Mouse (Mus musculus) embryonic facial prominence, embryonic 14.5 days (tissue): ENCODE results near the gene Nek10. TPM values are rescaled to one million over a fixed set of nuclear protein-coding genes. Genes with fewer than 3 reads are reported as not detected.
"Not testable (repeated sequence)": the region's sequence is repeated elsewhere in the genome, so short reads cannot be mapped to it uniquely, and the experiment has no call there.

Experiments
- ATAC-seq: fragments of 200-750 bp; cut with Nextera tagmentation; 2 replicates; pipeline ENCODE4 v1.8.0; 2017; ENCODE audit warnings: low read depth, moderate number of reproducible peaks, moderate TSS enrichment
- DNase-seq: peaks from one replicate; pipeline ENCODE4 v3.0.0-alpha.2; 2015; ENCODE audit warnings: low spot score
- H3K27ac ChIP-seq: fragments of 300-500 bp; sonication (generic); replicated peaks from 2 replicates; pipeline ENCODE4 v1.5.1; 2014; ENCODE audit warnings: low read depth, mild to moderate bottlenecking, low read length, moderate library complexity
- H3K27me3 ChIP-seq: fragments of 300-500 bp; sonication (generic); replicated peaks from 2 replicates; pipeline ENCODE4 v1.6.1; 2014; ENCODE audit warnings: low read length; ENCODE audit not compliant: control insufficient read depth, insufficient read depth
- H3K36me3 ChIP-seq: fragments of 300-500 bp; sonication (generic); 2 replicates; pipeline ENCODE4 v1.6.1; 2014; ENCODE audit warnings: low read length, mixed read lengths; ENCODE audit not compliant: control insufficient read depth, insufficient read depth
- H3K4me1 ChIP-seq: fragments of 300-500 bp; sonication (generic); 2 replicates; pipeline ENCODE4 v1.6.1; 2014; ENCODE audit warnings: antibody characterized with exemption, low read length; ENCODE audit not compliant: control insufficient read depth, insufficient read depth
- H3K4me2 ChIP-seq: fragments of 300-500 bp; sonication (generic); 2 replicates; pipeline ENCODE4 v1.6.1; 2014; ENCODE audit warnings: low read depth, mild to moderate bottlenecking, low read length, moderate library complexity, mixed read lengths
- H3K4me3 ChIP-seq: fragments of 300-500 bp; sonication (generic); 2 replicates; pipeline ENCODE4 v1.5.1; 2014; ENCODE audit warnings: low read depth, mild to moderate bottlenecking, low read length
- H3K9ac ChIP-seq: fragments of 300-500 bp; sonication (generic); 2 replicates; pipeline ENCODE4 v1.6.1; 2014; ENCODE audit warnings: low read depth, mild to moderate bottlenecking, low read length, moderate library complexity, mixed read lengths
- H3K9me3 ChIP-seq: fragments of 300-500 bp; sonication (generic); 2 replicates; pipeline ENCODE4 v1.6.1; 2016; ENCODE audit warnings: low read length; ENCODE audit not compliant: control insufficient read depth
- WGBS: fragments of 180-500 bp; shearing (Covaris S2); extraction: QIAGEN DNeasy Blood & Tissue Kit; methylation state at CpG from one replicate; pipeline ENCODE4 v1.1.7; 2014; 5-methylcytosine and 5-hydroxymethylcytosine counted together
- polyA plus RNA-seq: library from polyadenylated mRNA; unstranded; fragments of >200 nt; fragmentation: Nextera tagmentation; extraction: Ambion mirVana; gene quantifications from 2 replicates; pipeline ENCODE4 v1.2.1, GENCODE M21; 2014

Nek10 gene
- polyA plus RNA-seq, 1 experiment from 2014 or later = 0.58 TPM

DNA sequence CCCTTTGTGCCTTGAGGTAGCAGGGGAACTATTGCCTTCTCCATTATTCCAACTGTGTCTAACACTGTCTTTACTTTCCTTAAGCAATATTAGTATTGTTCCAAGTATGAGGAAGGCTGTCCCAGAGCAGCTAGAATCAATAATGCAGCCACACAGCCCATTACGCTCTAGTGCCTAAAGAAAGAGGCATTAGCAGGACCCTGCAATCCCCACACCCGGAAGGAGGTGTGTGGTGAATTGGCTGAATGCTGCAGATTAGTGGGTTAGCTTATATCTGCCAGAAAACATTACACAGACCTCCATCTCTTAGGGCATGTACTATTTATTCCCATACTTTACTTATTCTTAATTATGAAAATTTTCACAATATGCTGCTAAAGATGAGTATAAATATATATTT, 145.8 kb downstream of the Nek10 start:
- no peak; the same call in 1 of the 2 replicates for ATAC-seq
- Histone ChIP-seq H3K4me2 (no peak overlapping the region), H3K9me3 (no peaks in the 10 kb centered on the region), H3K4me3 (no peak overlapping the region), H3K27me3 (no peaks in the 10 kb centered on the region), H3K36me3 (no peaks in the 10 kb centered on the region), H3K27ac (no peak overlapping the region), H3K4me1 (no peaks in the 10 kb centered on the region), H3K9ac (no peak overlapping the region)
- DNase-seq = peak; percentile 5
- WGBS = 92% methylated on average over 2 of the region's 2 CpGs

DNA sequence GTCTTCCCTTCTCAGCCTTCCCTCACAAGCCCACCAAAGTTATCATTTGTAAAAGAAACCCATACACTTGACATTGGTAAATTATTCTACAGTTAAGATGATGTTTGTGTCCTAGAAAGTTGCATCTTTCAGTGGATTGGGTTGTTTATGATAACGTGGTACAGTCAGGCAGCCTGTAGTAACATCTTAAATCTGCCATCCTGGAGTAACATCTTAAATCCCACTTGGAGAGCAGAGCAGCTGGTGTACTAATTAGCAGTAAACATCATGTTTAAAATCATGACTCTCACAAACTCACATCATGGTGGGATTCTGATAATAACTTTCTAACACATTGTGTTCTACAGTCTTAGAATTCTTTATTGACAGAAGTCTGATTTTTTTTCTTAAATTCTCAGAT, 148.6 kb downstream of the Nek10 start:
- Histone ChIP-seq H3K4me3 (no peak overlapping the region), H3K9ac (no peak overlapping the region), H3K36me3 (no peaks in the 10 kb centered on the region), H3K4me2 (no peak overlapping the region), H3K4me1 (no peaks in the 10 kb centered on the region), H3K27ac (no peak overlapping the region), H3K27me3 (no peaks in the 10 kb centered on the region), H3K9me3 (no peaks in the 10 kb centered on the region)
- DNase-seq (no peak), ATAC-seq (no peak)
- WGBS = 69% methylated on average over 1 of the region's 1 CpGs

DNA sequence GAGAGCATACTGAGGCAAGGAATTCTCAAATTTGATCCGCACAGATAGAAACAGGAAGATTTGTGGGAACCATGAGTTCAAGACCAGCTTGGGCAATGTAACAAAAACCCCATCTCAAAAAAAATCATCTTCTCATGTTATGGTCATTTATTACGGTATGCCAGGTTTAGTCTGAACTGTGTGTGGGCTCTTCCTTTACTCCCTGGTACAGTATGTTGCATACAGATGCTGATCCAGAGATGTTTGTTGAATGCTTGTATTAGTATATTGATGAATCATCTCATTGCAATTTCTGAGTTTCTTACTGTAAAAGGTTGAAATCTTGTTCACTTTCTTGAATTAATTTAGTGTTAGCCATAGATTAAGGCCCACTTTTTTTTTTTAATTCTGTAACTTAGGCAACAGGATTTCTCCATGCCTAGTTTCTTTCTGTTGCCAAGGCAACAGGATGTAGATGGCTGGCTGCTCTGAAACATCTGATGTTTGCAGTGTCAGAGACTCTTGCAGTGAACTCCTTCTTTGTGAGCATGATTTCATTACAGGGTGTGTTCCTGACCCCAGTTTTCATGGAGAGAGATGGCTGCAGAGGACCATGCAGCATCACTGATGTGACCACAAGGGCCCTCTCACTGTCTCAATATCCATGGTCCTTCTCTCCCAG, 156.7 kb downstream of the Nek10 start:
- H3K27me3 ChIP-seq = no peaks in the 10 kb centered on the region
- H3K9ac ChIP-seq = no peak overlapping the region
- H3K27ac ChIP-seq = no peak overlapping the region
- H3K4me1 ChIP-seq = no peaks in the 10 kb centered on the region
- no peak overlapping the region for H3K4me2 ChIP-seq
- no peaks in the 10 kb centered on the region for H3K36me3 ChIP-seq
- DNase-seq (no peak), ATAC-seq (no peak)
- no peak overlapping the region for H3K4me3 ChIP-seq
- WGBS = 84% methylated on average over 2 of the region's 2 CpGs
- H3K9me3 ChIP-seq = no peaks in the 10 kb centered on the region

DNA sequence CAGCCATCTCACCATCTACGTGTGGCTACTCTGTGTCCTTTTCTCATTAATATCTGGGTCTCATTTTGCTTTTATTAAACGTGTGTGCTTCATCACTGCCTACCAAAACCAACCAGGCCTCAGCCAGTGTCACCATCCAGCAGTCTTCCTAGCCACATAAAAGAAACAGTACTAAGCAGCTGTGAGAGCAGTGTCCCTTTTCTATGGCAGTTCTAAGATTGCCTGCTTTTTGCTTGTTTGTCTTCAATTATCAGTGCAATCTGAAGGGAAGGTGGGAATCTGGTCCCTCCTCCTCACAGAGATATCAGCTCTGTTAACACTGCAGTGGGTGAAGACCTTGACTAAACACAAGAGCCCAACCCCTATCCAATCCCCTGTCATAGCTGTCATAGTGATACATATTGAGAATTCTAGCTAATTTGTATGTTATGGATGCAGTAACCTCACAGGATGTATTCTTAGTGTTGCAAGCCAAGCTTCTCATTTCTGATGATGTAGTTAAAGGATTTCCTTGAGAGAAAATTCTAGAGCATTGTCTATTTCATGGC, 157.3 kb downstream of the Nek10 start:
- H3K9ac ChIP-seq = no peak overlapping the region
- H3K27ac ChIP-seq = no peak overlapping the region
- H3K9me3 ChIP-seq = no peaks in the 10 kb centered on the region
- H3K4me2 ChIP-seq = no peak overlapping the region
- DNase-seq (no peak), ATAC-seq (no peak)
- H3K27me3 ChIP-seq = no peaks in the 10 kb centered on the region
- no peak overlapping the region for H3K4me3 ChIP-seq
- H3K4me1 ChIP-seq = no peaks in the 10 kb centered on the region
- WGBS = 60% methylated on average over 2 of the region's 2 CpGs
- H3K36me3 ChIP-seq = no peaks in the 10 kb centered on the region

DNA sequence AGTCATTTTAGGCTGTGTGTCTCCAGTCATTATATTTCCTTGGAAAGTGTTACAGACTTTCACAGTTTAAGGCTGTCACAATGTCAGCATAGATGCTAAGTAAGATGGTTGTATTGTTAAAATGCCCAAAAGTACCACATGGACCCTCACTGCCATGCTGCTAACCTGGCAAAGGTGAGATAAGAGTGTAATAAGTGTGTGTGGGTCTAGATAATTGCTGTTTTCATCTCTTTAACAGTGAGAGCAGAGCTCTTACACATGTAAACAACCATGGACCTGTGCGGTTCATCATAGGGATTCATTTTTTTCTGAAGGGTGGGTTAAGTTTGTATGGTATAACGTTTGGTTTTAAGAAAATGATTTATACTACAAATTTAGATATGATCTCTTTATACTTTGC, 167.4 kb downstream of the Nek10 start:
- H3K27me3 ChIP-seq = no peaks in the 10 kb centered on the region
- no peak overlapping the region for H3K4me2 ChIP-seq
- WGBS = 71% methylated on average over 2 of the region's 2 CpGs

DNA sequence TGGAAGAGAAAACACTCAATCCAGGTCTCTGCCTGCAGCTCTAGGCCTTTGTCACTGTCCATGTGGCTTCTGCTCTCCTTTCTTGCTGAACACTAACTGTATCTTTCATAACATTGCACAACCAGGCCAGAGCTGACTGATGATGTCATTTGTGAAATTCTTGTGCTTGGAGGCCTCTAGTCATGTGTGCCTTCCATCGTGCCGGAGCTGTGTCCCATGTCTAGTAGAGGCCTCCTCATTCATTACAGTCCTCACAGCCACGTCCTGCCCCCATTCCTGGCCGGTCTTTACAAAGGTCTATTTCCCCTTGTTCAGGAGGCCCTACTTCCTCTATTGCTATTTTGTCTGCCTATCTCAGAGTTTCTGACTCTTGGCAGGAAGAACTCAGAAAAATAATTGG, 167.8 kb downstream of the Nek10 start:
- no peak overlapping the region for H3K9ac ChIP-seq
- no peak overlapping the region for H3K4me3 ChIP-seq
- 63% methylated on average over 4 of the region's 4 CpGs for WGBS
- no peaks in the 10 kb centered on the region for H3K4me1 ChIP-seq
- no peaks in the 10 kb centered on the region for H3K27me3 ChIP-seq
- H3K36me3 ChIP-seq = no peaks in the 10 kb centered on the region
- H3K27ac ChIP-seq = no peak overlapping the region
- H3K4me2 ChIP-seq = no peak overlapping the region
- H3K9me3 ChIP-seq = no peaks in the 10 kb centered on the region
- DNase-seq = no peak
- no peak for ATAC-seq

More for the DNA sequence above, 167.4 kb downstream of the Nek10 start:
- ATAC-seq = no peak
- Histone ChIP-seq H3K4me1 (no peaks in the 10 kb centered on the region), H3K9ac (no peak overlapping the region), H3K36me3 (no peaks in the 10 kb centered on the region), H3K9me3 (no peaks in the 10 kb centered on the region), H3K4me3 (no peak overlapping the region), H3K27ac (no peak overlapping the region)
- DNase-seq = no peak

DNA sequence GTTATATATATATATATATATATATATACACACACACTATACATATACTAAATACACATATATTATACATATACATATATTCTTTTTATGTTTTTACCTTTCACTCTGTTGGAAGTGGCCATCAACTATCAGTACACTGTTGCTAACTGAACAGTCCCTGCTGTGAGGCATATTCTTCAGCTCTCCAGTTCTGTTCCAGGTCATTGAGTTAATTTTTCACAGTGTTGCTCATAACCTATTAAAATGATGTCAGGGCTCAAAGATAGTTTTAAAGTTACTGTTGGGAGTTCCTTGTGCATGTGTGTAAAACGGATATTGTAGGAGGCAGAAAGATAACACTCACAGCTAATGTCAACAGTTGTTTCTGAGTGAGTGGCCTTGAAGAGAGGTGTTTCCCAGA, 170.9 kb downstream of the Nek10 start:
- no peak overlapping the region for H3K4me2 ChIP-seq
- WGBS = 64% methylated on average over 1 of the region's 1 CpGs
- no peak overlapping the region for H3K9ac ChIP-seq
- DNase-seq (no peak), ATAC-seq (no peak)
- no peaks in the 10 kb centered on the region for H3K9me3 ChIP-seq
- H3K36me3 ChIP-seq = no peaks in the 10 kb centered on the region
- H3K4me3 ChIP-seq = no peak overlapping the region
- H3K4me1 ChIP-seq = no peaks in the 10 kb centered on the region
- no peak overlapping the region for H3K27ac ChIP-seq
- H3K27me3 ChIP-seq = no peaks in the 10 kb centered on the region

DNA sequence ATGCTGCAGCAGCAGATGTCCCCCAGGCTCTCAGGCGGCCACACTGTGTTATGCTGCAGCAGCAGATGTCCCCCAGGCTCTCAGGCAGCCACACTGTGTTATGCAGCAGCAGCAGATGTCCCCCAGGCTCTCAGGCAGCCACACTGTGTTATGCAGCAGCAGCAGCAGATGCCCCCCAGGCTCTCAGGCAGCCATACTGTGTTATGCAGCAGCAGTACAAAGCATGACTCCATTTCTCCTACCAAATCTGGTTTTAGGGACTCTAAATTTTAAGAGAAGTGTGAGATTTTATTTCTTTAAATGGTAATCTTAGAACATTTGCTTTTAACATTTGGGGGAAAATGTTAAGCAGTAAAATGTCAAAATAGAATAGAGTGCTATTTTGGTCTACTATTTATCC, 180.9 kb downstream of the Nek10 start:
- H3K9ac ChIP-seq, DNase-seq, ATAC-seq, H3K9me3 ChIP-seq, H3K4me1 ChIP-seq, H3K4me2 ChIP-seq, H3K27ac ChIP-seq, H3K36me3 ChIP-seq, H3K27me3 ChIP-seq, H3K4me3 ChIP-seq: not testable (repeated sequence)
- 17% methylated on average over 1 of the region's 1 CpGs for WGBS
